Mouse (Mus musculus) ES-E14 (cell line): ENCODE results near the gene Sept9. TPM values are rescaled to one million over a fixed set of nuclear protein-coding genes. Genes with fewer than 3 reads are reported as not detected.

Source experiments
- DNase-seq: peaks from one replicate; pipeline ENCODE4 v3.0.0-alpha.2; 2013; ENCODE audit warnings: low read depth, low spot score
- H3K27ac ChIP-seq: 2 replicates; pipeline ENCODE4 v1.5.1; 2012; ENCODE audit warnings: low read depth, mild to moderate bottlenecking, low read length, moderate library complexity, mixed read lengths; ENCODE audit not compliant: poor library complexity, insufficient read depth, severe bottlenecking
- H3K36me3 ChIP-seq: 2 replicates; pipeline ENCODE4 v1.6.1; 2012; ENCODE audit warnings: mild to moderate bottlenecking, low read length, moderate library complexity, mixed read lengths; ENCODE audit not compliant: control insufficient read depth, poor library complexity, insufficient read depth, severe bottlenecking
- H3K4me1 ChIP-seq, 2 experiments: fragments of 150-350 bp in 1 of 2; sonication (generic) in 1 of 2; 2 replicates each; pipeline ENCODE4 v1.6.1; 2012; ENCODE audit warnings: low read length in 2 of 2, mild to moderate bottlenecking in 1 of 2, mixed read lengths in 1 of 2; ENCODE audit not compliant: control insufficient read depth in 2 of 2, insufficient read depth in 2 of 2, poor library complexity in 1 of 2
- H3K4me3 ChIP-seq, 2 experiments: fragments of 150-350 bp in 1 of 2; sonication (generic) in 1 of 2; 2 replicates each; pipeline ENCODE4 v1.5.1; 2012; ENCODE audit warnings: low read length in 2 of 2, low read depth in 1 of 2, mild to moderate bottlenecking in 1 of 2, mixed read lengths in 1 of 2; ENCODE audit not compliant: insufficient read depth in 1 of 2, poor library complexity in 1 of 2, severe bottlenecking in 1 of 2
- H3K9ac ChIP-seq: 2 replicates; pipeline ENCODE4 v1.6.1; 2012; ENCODE audit warnings: low read depth, mild to moderate bottlenecking, low read length, mixed read lengths; ENCODE audit not compliant: poor library complexity, insufficient read depth, severe bottlenecking
- H3K9me3 ChIP-seq: fragments of 150-350 bp; sonication (generic); 2 replicates; pipeline ENCODE4 v1.6.1; 2012; ENCODE audit warnings: low read depth, mild to moderate bottlenecking, low read length; ENCODE audit not compliant: control insufficient read depth, insufficient read depth
- CHD2 ChIP-seq: IDR thresholded peaks from 2 replicates; pipeline ENCODE4 v1.6.1; 2014; ENCODE audit warnings: mild to moderate bottlenecking, low read depth, low read length, inconsistent platforms
- HCFC1 ChIP-seq: IDR thresholded peaks from 2 replicates; pipeline ENCODE4 v1.6.1; 2012; ENCODE audit warnings: low read length, inconsistent platforms, borderline replicate concordance; ENCODE audit not compliant: insufficient read depth
- MAFK ChIP-seq: IDR thresholded peaks from 2 replicates; pipeline ENCODE4 v1.6.1; 2014; ENCODE audit warnings: mild to moderate bottlenecking, low read depth, low read length, inconsistent platforms; ENCODE audit not compliant: insufficient read depth
- ZC3H11A ChIP-seq: IDR thresholded peaks from 2 replicates; pipeline ENCODE4 v1.6.1; 2012; ENCODE audit warnings: low read depth, mild to moderate bottlenecking, inconsistent platforms, low read length, borderline replicate concordance
- ZNF384 ChIP-seq: IDR thresholded peaks from 2 replicates; pipeline ENCODE4 v1.6.1; 2012; ENCODE audit warnings: low read depth, low read length, inconsistent platforms
- in situ Hi-C, 2 experiments: fragments of 600-800 bp; cut with MboI; formaldehyde crosslinking; loops; one replicate each; pipeline ENCODE4 v1.15.1; 2025; ENCODE audit warnings: low sequenced_read_pairs in 2 of 2, inconsistent platforms in 1 of 2; ENCODE audit not compliant: unreplicated experiment in 2 of 2
- total RNA-seq: library from RNA; depleted of rRNA; stranded (reverse); fragments of 300-350 nt; gene quantifications from 2 replicates; pipeline ENCODE4 v1.2.3, GENCODE M21; 2012

Sept9 gene
- total RNA-seq, 1 experiment: 65.7 TPM

- no peak overlapping the region for H3K4me3 ChIP-seq
- H3K27ac ChIP-seq: no peak overlapping the region
- H3K9me3 ChIP-seq: no peaks in the 10 kb centered on the region
- DNase-seq: no peak
- H3K9ac ChIP-seq: no peak overlapping the region
- no peak for TF ChIP-seq ZC3H11A
- TF ChIP-seq CHD2: no peak
- no peak for TF ChIP-seq HCFC1
- TF ChIP-seq MAFK: no peak
- no peak for TF ChIP-seq ZNF384
- in situ Hi-C loops: loop anchor here in 1 of 2 experiments (10.0 kb wide), 1 partner anchor 45 kb away; no protein-coding TSS in a partner anchor
- H3K4me1 ChIP-seq: peaks cover 2 to 31% of the 10 kb centered on the region in 2 experiments; a peak in 3 of 4 replicates
- H3K36me3 ChIP-seq: peaks cover 29% of the 10 kb centered on the region
Observed at GRCm38 (mm10) chr11:117349429-117350363, 150.2 kb downstream of the Sept9 start.

GRCm38 (mm10) chr11:117350462-117351222 is 151.2 kb downstream of the Sept9 start:
- H3K36me3 ChIP-seq: peaks cover 36% of the 10 kb centered on the region
- no peak for TF ChIP-seq ZNF384
- no peak for TF ChIP-seq MAFK
- TF ChIP-seq ZC3H11A: no peak
- no peak for TF ChIP-seq CHD2
- TF ChIP-seq HCFC1: no peak

GRCm38 (mm10) chr11:117353126-117353525 is 153.7 kb downstream of the Sept9 start:
- peaks cover 46% of the 10 kb centered on the region for H3K36me3 ChIP-seq
- DNase-seq: no peak
- in situ Hi-C loops: loop anchor here in 1 of 2 experiments (10.0 kb wide), 1 partner anchor 48 kb away; no protein-coding TSS in a partner anchor
- TF ChIP-seq CHD2 (no peak), ZC3H11A (no peak), ZNF384 (no peak), HCFC1 (no peak), MAFK (no peak)
- no peak overlapping the region for H3K9ac ChIP-seq
- H3K4me3 ChIP-seq: no peak overlapping the region
- peaks cover 2 to 12% of the 10 kb centered on the region in 2 experiments; a peak in 1 of 4 replicates for H3K4me1 ChIP-seq
- H3K9me3 ChIP-seq: no peaks in the 10 kb centered on the region
- no peak overlapping the region for H3K27ac ChIP-seq

More at GRCm38 (mm10) chr11:117350462-117351222, 151.2 kb downstream of the Sept9 start:
- no peaks in the 10 kb centered on the region for H3K9me3 ChIP-seq
- in situ Hi-C loops: loop anchor here in 1 of 2 experiments (10.0 kb wide), 1 partner anchor 46 kb away; no protein-coding TSS in a partner anchor
- no peak overlapping the region for H3K9ac ChIP-seq
- peaks cover 2 to 26% of the 10 kb centered on the region in 2 experiments; a peak in 3 of 4 replicates for H3K4me1 ChIP-seq
- no peak for DNase-seq
- H3K27ac ChIP-seq: no peak overlapping the region
- H3K4me3 ChIP-seq: no peak overlapping the region

GRCm38 (mm10) chr11:117354107-117354506 is 154.6 kb downstream of the Sept9 start:
- H3K4me3 ChIP-seq: no peak overlapping the region
- no peak overlapping the region for H3K27ac ChIP-seq
- no peak for DNase-seq
- in situ Hi-C loops: loop anchor here in 1 of 2 experiments (10.0 kb wide), 1 partner anchor 49 kb away; no protein-coding TSS in a partner anchor
- peaks cover 2 to 9% of the 10 kb centered on the region in 2 experiments; a peak in 1 of 4 replicates for H3K4me1 ChIP-seq
- H3K36me3 ChIP-seq: peaks cover 46% of the 10 kb centered on the region
- TF ChIP-seq ZNF384 (no peak), MAFK (no peak), CHD2 (no peak), ZC3H11A (no peak), HCFC1 (no peak)
- no peak overlapping the region for H3K9ac ChIP-seq
- no peaks in the 10 kb centered on the region for H3K9me3 ChIP-seq
